Mouse (Mus musculus) left cerebral cortex, postnatal 14 days (tissue): ENCODE data around the gene Scgb1b27. TPM values are rescaled to one million over a fixed set of nuclear protein-coding genes. Genes with fewer than 3 reads are reported as not detected.
"Not testable (repeated sequence)": the region's sequence is repeated elsewhere in the genome, so short reads cannot be mapped to it uniquely, and the experiment has no call there.

ENCODE experiments used
- DNase-seq, 2 experiments: peaks; one replicate each; pipeline ENCODE4 v3.0.0; 2021 to 2022; ENCODE audit warnings: low spot score in 2 of 2, mixed read lengths in 1 of 2
- intact Hi-C: fragments of 180-260 bp; cut with DNase I; formaldehyde crosslinking; loops from one replicate; pipeline ENCODE4 v1.15.1; 2025
- long read RNA-seq, 2 experiments: library from polyadenylated mRNA; stranded (forward); transcript quantifications; one replicate each; pipeline ENCODE4 v2.0.0; 2021
- total RNA-seq, 2 experiments: library from RNA; stranded (reverse); gene quantifications; 2 replicates each; pipeline ENCODE4 v1.2.3; 2021

Gene Scgb1b27
- total RNA-seq, result not detected
- long read RNA-seq, experiment 1, result 0 reads
- long read RNA-seq, experiment 2, result 0 reads

DNA sequence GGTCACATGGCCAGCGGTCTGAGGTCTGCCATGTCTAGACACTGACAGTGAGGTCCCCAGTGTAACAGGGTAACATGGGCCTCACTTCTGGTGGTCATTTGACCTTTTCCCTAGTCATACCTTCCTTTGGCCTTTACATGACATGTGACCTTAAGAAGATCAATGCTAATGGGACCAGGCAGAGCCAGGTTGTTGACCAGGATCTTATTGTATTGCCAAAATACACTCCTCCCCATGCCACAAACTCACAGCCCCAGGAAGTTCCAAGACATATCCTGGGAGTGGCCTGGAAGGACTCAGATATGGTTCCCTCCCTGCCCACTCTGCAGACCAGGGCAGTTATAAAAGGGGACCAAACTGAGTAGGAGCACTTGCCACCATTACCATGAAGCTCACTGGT, at the start of gene Scgb1b27:
Gene Scgb1b27 (plus strand): TSS at position 301 of the 400 bp plus-strand sequence.
- intact Hi-C loops, DNase-seq: not testable (repeated sequence)

DNA sequence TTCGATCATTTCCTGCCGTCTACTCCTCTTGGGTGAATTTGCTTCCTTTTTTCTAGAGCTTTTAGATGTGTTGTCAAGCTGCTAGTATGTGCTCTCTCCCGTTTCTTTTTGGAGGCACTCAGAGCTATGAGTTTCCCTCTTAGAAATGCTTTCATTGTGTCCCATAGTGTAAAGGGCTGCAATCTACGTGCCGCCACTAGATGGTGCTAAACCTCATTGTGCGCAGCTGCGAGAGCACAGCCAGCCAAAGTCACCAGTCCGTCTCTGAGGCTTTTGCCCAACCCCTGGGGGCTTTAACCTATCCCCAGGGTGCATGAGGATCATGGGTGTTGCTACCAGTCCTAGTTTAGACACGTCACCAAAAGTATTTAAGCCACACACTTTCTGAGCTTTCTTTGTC, 39.0 kb upstream of the Scgb1b27 start:
- intact Hi-C loops, result not testable (repeated sequence)

DNA sequence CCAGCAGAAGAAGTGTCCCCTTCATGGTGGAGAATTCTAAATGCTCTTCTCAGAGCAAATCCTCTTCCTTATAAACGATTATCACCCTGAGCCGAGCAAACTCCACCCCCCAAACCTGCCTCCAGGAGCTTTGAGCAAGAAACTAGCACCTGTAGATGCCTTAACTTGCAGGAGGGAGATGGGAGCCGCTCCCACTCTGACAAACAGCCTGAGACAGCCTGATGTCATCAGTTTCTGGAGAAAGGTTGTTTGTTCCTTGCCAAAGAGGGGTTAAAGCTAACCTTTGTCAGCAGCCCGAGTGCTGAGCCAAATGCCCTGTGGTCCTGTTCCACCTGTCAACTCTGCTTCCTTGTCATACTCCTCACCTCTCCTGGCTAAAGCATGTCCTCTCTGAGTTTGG, 7.4 kb upstream of the Scgb1b27 start, which contains the start of gene Scgb2b27:
Gene Scgb2b27 (minus strand): TSS at position 101 of the 400 bp plus-strand sequence.
- intact Hi-C loops, result no loop called here
- DNase-seq, result no peak

More for the DNA sequence above, 39.0 kb upstream of the Scgb1b27 start:
- DNase-seq, result peak in 1 of 2 experiments; percentile 2

DNA sequence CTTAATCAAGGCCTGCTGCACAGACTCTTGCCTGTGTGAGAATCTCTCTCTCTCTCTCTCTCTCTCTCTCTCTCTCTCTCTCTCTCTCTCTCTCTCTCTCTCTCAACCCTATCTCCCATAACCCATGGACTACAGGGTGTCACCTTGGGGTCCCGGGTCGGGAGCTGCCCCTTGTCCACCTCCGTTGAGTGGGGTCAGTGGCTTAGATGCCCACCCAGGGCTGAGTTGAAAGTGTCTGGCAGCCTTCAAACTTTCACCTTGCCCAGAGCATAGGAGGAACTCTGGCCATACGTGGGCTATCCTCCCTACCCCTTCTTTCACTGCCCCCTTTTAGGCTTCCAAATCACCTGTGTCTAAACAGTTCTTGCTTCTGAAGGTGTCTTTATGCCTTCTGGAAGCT, 4.4 kb downstream of the Scgb1b27 start:
- intact Hi-C loops, result no loop called here
- DNase-seq, result no peak

DNA sequence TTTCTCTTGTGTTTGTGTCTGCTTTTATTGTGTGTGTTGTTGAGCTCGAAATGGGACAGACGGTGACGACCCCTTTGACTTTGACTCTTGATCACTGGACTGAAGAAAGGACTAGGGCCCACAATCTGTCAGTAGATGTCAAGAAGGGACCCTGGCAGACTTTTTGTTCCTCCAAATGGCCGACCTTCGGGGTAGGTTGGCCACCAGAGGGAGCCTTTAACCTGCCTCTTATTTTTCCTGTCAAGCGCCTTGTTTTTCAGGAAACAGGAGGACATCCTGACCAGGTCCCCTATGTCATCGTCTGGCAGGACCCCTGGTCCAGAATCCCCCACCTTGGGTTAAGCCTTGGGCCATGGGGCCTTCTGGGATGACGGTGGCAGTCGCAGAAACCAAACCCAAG, 5.9 kb downstream of the Scgb1b27 start:
- intact Hi-C loops, DNase-seq: not testable (repeated sequence)

DNA sequence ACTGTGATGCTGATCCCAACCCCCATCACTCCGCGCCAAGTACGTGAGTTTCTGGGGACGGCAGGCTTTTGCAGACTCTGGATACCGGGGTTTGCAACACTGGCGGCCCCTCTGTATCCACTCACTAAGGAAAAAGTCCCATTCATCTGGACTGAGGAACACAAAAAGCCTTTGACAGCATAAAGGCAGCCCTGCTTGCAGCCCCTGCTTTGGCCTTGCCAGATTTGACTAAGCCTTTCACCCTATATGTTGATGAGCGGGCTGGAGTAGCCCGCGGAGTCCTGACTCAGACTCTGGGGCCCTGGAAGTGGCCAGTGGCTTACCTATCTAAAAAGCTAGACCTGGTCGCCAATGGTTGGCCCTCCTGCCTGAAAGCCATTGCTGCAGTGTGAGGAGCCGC, 8.7 kb downstream of the Scgb1b27 start:
- DNase-seq, result no peak

DNA sequence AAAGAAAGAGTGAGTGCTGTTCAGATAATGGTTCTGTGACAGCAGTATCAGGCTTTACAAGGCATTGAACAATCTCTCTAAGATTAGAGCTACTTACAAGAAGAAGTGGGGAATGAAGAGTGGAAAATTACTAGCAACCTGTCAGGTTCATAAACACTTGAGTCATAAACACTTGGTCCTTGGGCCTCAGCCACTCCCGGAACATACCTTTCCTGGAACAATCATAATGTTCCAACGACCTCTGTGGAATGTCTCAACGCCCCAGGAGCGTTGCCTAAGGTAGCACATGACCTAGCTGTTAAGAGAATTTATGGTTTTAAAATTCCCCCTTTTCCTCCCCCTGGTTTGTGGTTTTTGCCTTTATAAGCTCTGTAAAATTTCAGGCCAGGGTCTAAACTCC, 13.3 kb downstream of the Scgb1b27 start:
- intact Hi-C loops, DNase-seq: not testable (repeated sequence)

More for the DNA sequence above, 8.7 kb downstream of the Scgb1b27 start:
- intact Hi-C loops, result no loop called here

DNA sequence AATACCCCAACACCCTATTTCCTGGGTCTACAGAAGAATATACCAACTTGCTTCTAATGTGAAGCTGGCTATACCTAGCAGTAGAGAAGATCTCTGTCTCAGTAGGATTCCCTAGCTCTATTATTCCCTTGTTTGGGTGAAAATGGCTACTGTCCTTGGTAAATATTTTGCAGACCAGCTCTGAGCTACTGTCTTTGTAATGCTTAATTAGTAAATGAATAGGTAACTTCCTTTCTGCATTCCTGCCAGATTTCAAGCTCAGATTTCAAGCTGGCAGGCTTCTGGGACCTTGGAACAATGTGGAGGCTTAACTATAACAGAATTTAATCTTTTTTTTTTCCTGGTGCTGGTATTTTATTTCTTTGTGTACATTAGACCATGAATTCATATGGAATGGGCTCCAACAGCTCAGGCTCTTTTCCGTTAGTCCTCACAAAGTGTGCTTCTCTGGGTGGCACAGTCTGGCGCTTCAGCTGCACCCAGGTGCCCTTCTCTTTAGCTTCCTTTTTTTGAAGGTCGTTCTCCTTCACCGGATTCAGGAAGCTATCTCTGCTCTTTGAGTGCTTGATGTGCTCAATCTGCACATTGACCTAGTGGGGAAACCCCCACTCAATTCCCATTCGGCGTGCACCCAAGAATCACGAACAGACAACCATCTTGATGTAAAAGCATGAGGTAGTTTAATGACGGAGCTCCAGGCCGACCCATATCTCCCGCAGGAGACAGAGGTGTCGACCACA, 15.0 kb downstream of the Scgb1b27 start:
- intact Hi-C loops, DNase-seq: not testable (repeated sequence)

DNA sequence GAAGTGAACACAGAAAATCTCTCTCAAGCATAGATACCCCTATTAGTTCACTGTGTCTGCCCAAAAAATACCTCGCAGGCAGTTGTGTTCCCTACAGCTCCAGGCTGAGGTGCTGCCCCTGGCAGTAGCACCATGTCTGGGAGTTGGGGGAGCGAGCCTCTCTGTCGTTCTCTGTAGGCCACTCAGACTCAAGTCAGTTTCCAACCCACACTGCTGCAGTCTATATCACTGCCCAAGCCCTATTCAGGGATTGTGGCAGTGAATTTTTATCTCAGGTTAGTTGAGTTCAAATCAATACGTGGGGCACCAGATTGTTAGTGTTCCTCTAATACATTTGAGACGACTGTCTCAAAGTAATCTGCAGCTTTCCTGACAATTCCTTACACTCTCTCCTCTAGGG, 46.8 kb downstream of the Scgb1b27 start:
- DNase-seq, intact Hi-C loops: not testable (repeated sequence)

Other genes starting within 250 kb of the Scgb1b27 start
- gene Scgb2b26, start 76.4 kb upstream of the Scgb1b27 start, total RNA-seq, result not detected
- gene Scgb2b27, start 7.5 kb upstream of the Scgb1b27 start, total RNA-seq, result not detected
- not detected for gene Scgb1b30, start 73.9 kb downstream of the Scgb1b27 start, total RNA-seq
- gene Wtip, start 111.8 kb downstream of the Scgb1b27 start, total RNA-seq, result 10 to 100 TPM; 10.2 to 12.1 TPM
- 10 to 100 TPM; 81.0 to 81.1 TPM for gene Uba2, start 148.1 kb downstream of the Scgb1b27 start, total RNA-seq
- 10 to 100 TPM; 22.8 to 25.4 TPM for gene Pdcd2l, start 175.2 kb downstream of the Scgb1b27 start, total RNA-seq
- 100 to 1,000 TPM; 676 to 689 TPM for gene Gpi1, start 208.9 kb downstream of the Scgb1b27 start, total RNA-seq
- gene Gm6096, start 229.6 kb downstream of the Scgb1b27 start, total RNA-seq, result not detected